Mouse (Mus musculus) urinary bladder, adult 18-20 months (tissue): ENCODE data around the gene Lrch4.

Source experiments
- DNase-seq, 2 experiments: peaks; one replicate each; pipeline ENCODE4 v3.0.0; 2022; ENCODE audit warnings: low spot score in 2 of 2, mixed read lengths in 2 of 2

Lrch4 gene

GRCm38 (mm10) chr5:137628498-137629305 is at the start of gene Lrch4, which contains the start of the genes Fbxo24 and Gm20605:
Gene Lrch4, plus strand, starts transcription at chr5:137629121.
Gene Fbxo24, minus strand, starts transcription at chr5:137629002.
Gene Gm20605, plus strand, starts transcription at chr5:137629175.
- DNase-seq, result peak; percentile 90 to 99

- DNase-seq, result no peak
Observed at GRCm38 (mm10) chr5:137580246-137580645, 48.7 kb upstream of the Lrch4 start.

GRCm38 (mm10) chr5:137582702-137583101 is 46.2 kb upstream of the Lrch4 start:
- no peak for DNase-seq

- DNase-seq, result no peak
Observed at GRCm38 (mm10) chr5:137583670-137584169, 45.2 kb upstream of the Lrch4 start.

- DNase-seq, result peak; percentile 52 to 58
Observed at GRCm38 (mm10) chr5:137584976-137585375, 43.9 kb upstream of the Lrch4 start.

- no peak for DNase-seq
Observed at GRCm38 (mm10) chr5:137590507-137590906, 38.4 kb upstream of the Lrch4 start.

- DNase-seq, result no peak
Observed at GRCm38 (mm10) chr5:137595921-137596320, 33.0 kb upstream of the Lrch4 start.

GRCm38 (mm10) chr5:137596601-137597261 is 32.2 kb upstream of the Lrch4 start:
- DNase-seq, result no peak

GRCm38 (mm10) chr5:137597625-137598024 is 31.3 kb upstream of the Lrch4 start:
- no peak for DNase-seq

- DNase-seq, result no peak
Observed at GRCm38 (mm10) chr5:137598100-137598826, 30.7 kb upstream of the Lrch4 start.

- no peak for DNase-seq
Observed at GRCm38 (mm10) chr5:137599600-137599999, 29.3 kb upstream of the Lrch4 start.

GRCm38 (mm10) chr5:137600281-137600618 is 28.7 kb upstream of the Lrch4 start:
- DNase-seq, result no peak

- peak; percentile 94 to 96 for DNase-seq
Observed at GRCm38 (mm10) chr5:137600619-137601364, 28.1 kb upstream of the Lrch4 start, which contains the start of gene Mospd3. Gene Mospd3, minus strand, starts transcription at chr5:137601058.

- no peak for DNase-seq
Observed at GRCm38 (mm10) chr5:137601365-137601729, 27.6 kb upstream of the Lrch4 start.

GRCm38 (mm10) chr5:137607860-137608653 is 20.9 kb upstream of the Lrch4 start:
- DNase-seq, result no peak

GRCm38 (mm10) chr5:137608654-137609190 is 20.2 kb upstream of the Lrch4 start:
- no peak for DNase-seq

GRCm38 (mm10) chr5:137609292-137609691 is 19.6 kb upstream of the Lrch4 start:
- no peak for DNase-seq

GRCm38 (mm10) chr5:137610056-137610455 is 18.9 kb upstream of the Lrch4 start:
- no peak for DNase-seq

- DNase-seq, result peak in 1 of 2 experiments; percentile 60
Observed at GRCm38 (mm10) chr5:137610548-137611244, 18.2 kb upstream of the Lrch4 start.

- peak; percentile 44 to 59 for DNase-seq
Observed at GRCm38 (mm10) chr5:137611245-137611602, 17.7 kb upstream of the Lrch4 start.
